Mouse (Mus musculus): ENCODE measurements around the gene Ccdc106. TPM values are rescaled to one million over a fixed set of nuclear protein-coding genes. Genes with fewer than 3 reads are reported as not detected.
A peak's percentile ranks its signal among the peaks of the same experiment; 100 is the strongest.
"Not testable (repeated sequence)": the region's sequence is repeated elsewhere in the genome, so short reads cannot be mapped to it uniquely, and the experiment has no call there.

Ccdc106 gene
- polyA plus RNA-seq, 1 experiment from 2014 or later: 4.7 TPM

GRCm38 (mm10) chr7:4996003-4996895 lies 24.1 kb upstream of the Ccdc106 start, which contains the start of gene Zfp579:
Zfp579 (minus strand) TSS chr7:4996158.
- peak within 1 kb of the TSS; percentile 90 for H3K27ac ChIP-seq
- peak within 1 kb of the TSS; percentile 82 for H3K4me3 ChIP-seq
- H3K27me3 ChIP-seq (ENCODE audit: poor library complexity, severe bottlenecking): peaks cover 36% of the 10 kb centered on the region
- H3K4me1 ChIP-seq: peaks cover 38% of the 10 kb centered on the region
- DNase-seq (ENCODE audit: extremely low spot score, low spot score): peak; percentile 94
- WGBS: 6% methylated on average over 23 of the region's 26 CpGs
- H3K36me3 ChIP-seq (replicated peaks): peaks cover 34% of the 10 kb centered on the region
- peaks cover 28% of the 10 kb centered on the region for H3K9me3 ChIP-seq

DNA sequence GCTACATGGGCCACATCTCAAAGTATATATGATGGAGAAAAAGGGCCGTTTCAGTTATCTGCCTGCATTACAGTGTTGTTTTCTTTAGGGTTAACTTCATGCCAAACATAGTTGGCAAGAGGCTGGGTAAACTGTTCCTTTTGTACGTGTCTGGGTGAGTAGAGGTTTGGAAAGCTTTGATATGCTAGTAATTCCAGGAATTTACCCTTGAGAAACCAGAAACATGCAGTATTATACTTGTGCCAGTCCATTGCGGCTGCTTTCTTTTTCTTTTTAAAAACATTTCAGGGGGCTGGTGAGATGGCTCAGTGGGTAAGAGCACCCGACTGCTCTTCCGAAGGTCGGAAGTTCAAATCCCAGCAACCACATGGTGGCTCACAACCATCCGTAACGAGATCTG lies 23.4 kb upstream of the Ccdc106 start:
- WGBS: 69% methylated on average over 8 of the region's 8 CpGs
- H3K36me3 ChIP-seq (replicated peaks): peaks cover 27% of the 10 kb centered on the region
- H3K4me1 ChIP-seq: peaks cover 38% of the 10 kb centered on the region
- peak overlapping the region; percentile 90 for H3K27ac ChIP-seq
- H3K9me3 ChIP-seq: peaks cover 27% of the 10 kb centered on the region
- H3K27me3 ChIP-seq (ENCODE audit: poor library complexity, severe bottlenecking): peaks cover 36% of the 10 kb centered on the region
- DNase-seq (ENCODE audit: extremely low spot score, low spot score): no peak
- H3K4me3 ChIP-seq: peak overlapping the region; percentile 82

DNA sequence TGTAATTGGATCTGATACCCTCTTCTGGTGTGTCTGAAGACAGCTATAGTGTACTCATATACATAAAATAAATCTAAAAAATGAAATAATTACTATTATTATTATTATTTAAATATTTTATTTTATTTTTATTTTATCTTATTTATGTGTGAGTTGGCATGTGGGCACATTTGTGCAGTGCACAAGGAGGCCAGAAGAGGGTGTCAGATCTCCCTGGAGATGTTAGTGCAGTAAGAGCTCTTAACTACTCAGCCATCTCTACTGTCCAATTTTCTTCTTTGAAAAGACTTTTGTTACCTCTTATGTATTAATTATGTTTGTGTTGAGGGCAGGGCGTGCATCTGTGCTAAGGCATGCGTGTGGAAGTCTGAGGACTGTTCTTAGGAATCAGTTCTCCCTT lies 20.5 kb upstream of the Ccdc106 start:
- no peaks in the 10 kb centered on the region for H3K36me3 ChIP-seq (replicated peaks)
- no peak for DNase-seq (ENCODE audit: extremely low spot score, low spot score)
- 52% methylated on average over 2 of the region's 2 CpGs for WGBS

DNA sequence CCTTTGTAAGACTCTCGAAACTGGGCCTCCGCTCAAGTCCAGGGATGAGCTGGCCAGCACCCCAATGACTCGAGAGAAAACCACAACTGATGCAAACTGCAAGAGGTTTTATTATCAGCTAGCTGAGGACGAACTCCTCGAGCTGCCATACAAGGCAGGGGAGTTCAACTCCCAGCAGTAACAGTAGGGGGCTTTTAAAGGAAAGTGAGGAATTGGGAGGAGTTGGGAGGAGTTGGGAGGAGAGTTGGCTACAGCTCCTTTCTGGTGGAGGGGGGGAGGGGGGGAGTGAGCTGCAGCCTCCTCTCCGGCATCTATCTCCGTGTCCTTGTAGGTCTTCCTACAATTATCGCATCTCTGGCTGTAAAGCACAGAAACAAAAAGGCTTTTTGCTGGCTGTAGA lies 17.5 kb upstream of the Ccdc106 start:
- not testable (repeated sequence) for H3K27ac ChIP-seq; DNase-seq (ENCODE audit: extremely low spot score, low spot score); H3K27me3 ChIP-seq (ENCODE audit: poor library complexity, severe bottlenecking); H3K4me3 ChIP-seq; H3K4me1 ChIP-seq
- H3K36me3 ChIP-seq (replicated peaks): peaks cover 24% of the 10 kb centered on the region
- H3K9me3 ChIP-seq: peaks cover 10% of the 10 kb centered on the region; the same call in 1 of the 2 replicates
- 80% methylated on average over 8 of the region's 8 CpGs for WGBS

More for the DNA sequence above, 20.5 kb upstream of the Ccdc106 start:
- H3K27ac ChIP-seq: no peak overlapping the region
- peaks cover 7% of the 10 kb centered on the region for H3K27me3 ChIP-seq (ENCODE audit: poor library complexity, severe bottlenecking)
- H3K9me3 ChIP-seq: peaks cover 10% of the 10 kb centered on the region
- H3K4me3 ChIP-seq: no peak overlapping the region
- peaks cover 19% of the 10 kb centered on the region for H3K4me1 ChIP-seq

DNA sequence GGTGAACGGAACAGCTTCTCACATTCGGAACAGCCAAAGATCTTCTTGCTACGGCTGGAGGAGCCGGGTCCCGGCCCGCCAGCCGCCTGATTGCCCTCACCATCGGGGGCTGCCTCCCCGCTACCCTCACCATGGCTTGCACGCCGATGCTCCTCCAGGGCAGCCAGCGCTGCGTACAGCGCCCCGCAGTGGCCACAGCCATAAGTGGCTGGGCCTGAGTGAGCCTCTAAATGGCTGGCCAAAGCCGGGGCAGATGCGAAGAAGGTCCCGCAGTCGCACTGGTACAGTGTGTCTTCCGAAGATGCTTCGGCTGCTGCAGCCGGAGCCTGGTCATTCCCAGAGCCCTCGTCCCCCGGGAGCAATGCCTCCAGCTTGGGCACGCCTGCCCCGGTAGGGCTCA lies 12.1 kb upstream of the Ccdc106 start:
- H3K36me3 ChIP-seq (replicated peaks): peaks cover 78% of the 10 kb centered on the region

GRCm38 (mm10) chr7:5012681-5013513 lies 7.5 kb upstream of the Ccdc106 start:
- Histone ChIP-seq H3K4me3 (peak overlapping the region; percentile 73), H3K27ac (0 out of 2 replicates have a peak overlapping the region, but pooled peaks have one; percentile 15), H3K27me3 (ENCODE audit: poor library complexity, severe bottlenecking) (no peaks in the 10 kb centered on the region), H3K9me3 (peaks cover 27% of the 10 kb centered on the region), H3K36me3 (replicated peaks) (peaks cover 64% of the 10 kb centered on the region), H3K4me1 (peaks cover 18% of the 10 kb centered on the region)
- WGBS: 91% methylated on average over 27 of the region's 27 CpGs
- no peak for DNase-seq (ENCODE audit: extremely low spot score, low spot score)

More for the DNA sequence above, 12.1 kb upstream of the Ccdc106 start:
- no peak for DNase-seq (ENCODE audit: extremely low spot score, low spot score)
- WGBS: 97% methylated on average over 26 of the region's 26 CpGs
- Histone ChIP-seq H3K4me3 (no peak overlapping the region), H3K27ac (no peak overlapping the region), H3K27me3 (ENCODE audit: poor library complexity, severe bottlenecking) (no peaks in the 10 kb centered on the region), H3K4me1 (peaks cover 4% of the 10 kb centered on the region), H3K9me3 (peaks cover 18% of the 10 kb centered on the region)

DNA sequence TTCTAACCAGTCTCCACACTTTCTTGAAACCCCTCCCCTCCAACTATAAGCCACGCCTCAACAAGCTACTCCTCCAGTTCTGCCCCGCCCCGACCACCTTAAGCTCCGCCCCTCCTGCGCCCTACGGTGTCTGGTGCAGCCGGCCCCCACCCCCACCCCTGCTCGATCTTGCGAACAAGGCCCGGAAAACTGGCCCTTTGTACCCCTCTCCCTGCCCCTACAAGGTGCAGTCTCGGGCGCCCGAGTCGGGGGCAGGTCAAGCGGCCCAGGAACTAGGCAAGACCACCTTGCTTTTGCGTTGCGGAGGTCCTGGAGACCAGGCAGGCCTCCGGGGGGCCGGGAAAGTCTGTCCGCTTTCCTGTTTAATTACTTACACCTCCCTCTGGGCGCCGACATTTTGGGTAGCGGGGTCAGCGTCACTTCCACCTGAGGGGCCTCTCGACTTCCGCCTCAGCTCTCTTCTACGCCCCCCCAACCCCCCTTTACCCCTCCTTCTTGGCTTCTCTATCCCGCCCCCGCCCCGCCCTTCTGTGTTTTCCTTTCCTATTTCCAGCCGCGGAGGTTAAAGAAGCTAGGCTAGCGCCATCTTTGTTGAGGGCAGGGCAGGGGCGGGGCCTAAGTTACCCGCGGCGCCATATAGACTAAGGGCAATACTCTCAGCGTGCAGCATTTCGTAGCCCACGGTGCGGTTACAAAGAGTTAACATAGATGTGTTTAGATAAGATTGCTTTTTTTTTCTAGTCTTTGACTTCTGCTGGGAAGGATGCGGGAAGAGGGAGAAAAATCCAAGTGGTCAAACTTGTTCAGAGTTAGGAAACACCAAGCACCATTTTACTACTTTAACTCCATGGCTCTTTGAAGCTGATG lies 5.9 kb upstream of the Ccdc106 start, which contains the start of the genes Zfp524 and Fiz1:
Gene Zfp524 (plus strand): TSS at position 165 of the 867 bp plus-strand sequence.
Gene Fiz1 (minus strand): TSS at position 447 of the 867 bp plus-strand sequence.
- peak; percentile 96 for DNase-seq (ENCODE audit: extremely low spot score, low spot score)
- WGBS: under 1% methylated on average over 42 of the region's 42 CpGs
- no peaks in the 10 kb centered on the region for H3K27me3 ChIP-seq (ENCODE audit: poor library complexity, severe bottlenecking)
- peaks cover 53% of the 10 kb centered on the region for H3K36me3 ChIP-seq (replicated peaks)
- peak within 1 kb of the TSS; percentile 73 for H3K4me3 ChIP-seq
- peaks cover 16% of the 10 kb centered on the region; the same call in 1 of the 2 replicates for H3K9me3 ChIP-seq
- peak within 1 kb of the TSS; percentile 96 for H3K27ac ChIP-seq
- peaks cover 22% of the 10 kb centered on the region for H3K4me1 ChIP-seq

- Histone ChIP-seq H3K4me3 (peak within 1 kb of the TSS; percentile 73), H3K36me3 (replicated peaks) (peaks cover 44% of the 10 kb centered on the region), H3K27ac (peak within 1 kb of the TSS; percentile 96), H3K9me3 (peaks cover 16% of the 10 kb centered on the region; the same call in 1 of the 2 replicates), H3K4me1 (peaks cover 25% of the 10 kb centered on the region), H3K27me3 (ENCODE audit: poor library complexity, severe bottlenecking) (no peaks in the 10 kb centered on the region)
- peak; percentile 95 for DNase-seq (ENCODE audit: extremely low spot score, low spot score)
- WGBS: under 1% methylated on average over 57 of the region's 76 CpGs
These were observed 5.0 kb upstream of the Ccdc106 start, which contains the start of gene Gm44973 for GRCm38 (mm10) chr7:5015118-5016001. Gm44973 (plus strand) TSS chr7:5015496.

GRCm38 (mm10) chr7:5016057-5016456 lies 4.3 kb upstream of the Ccdc106 start:
- Histone ChIP-seq H3K4me1 (peaks cover 28% of the 10 kb centered on the region), H3K9me3 (peaks cover 16% of the 10 kb centered on the region; the same call in 1 of the 2 replicates), H3K27ac (peak overlapping the region; percentile 96), H3K4me3 (peak overlapping the region; percentile 73), H3K36me3 (replicated peaks) (peaks cover 37% of the 10 kb centered on the region), H3K27me3 (ENCODE audit: poor library complexity, severe bottlenecking) (no peaks in the 10 kb centered on the region)
- DNase-seq (ENCODE audit: extremely low spot score, low spot score): no peak
- 74% methylated on average over 3 of the region's 3 CpGs for WGBS

GRCm38 (mm10) chr7:5016920-5017319 lies 3.4 kb upstream of the Ccdc106 start:
- H3K4me3 ChIP-seq: no peak overlapping the region
- no peak overlapping the region for H3K27ac ChIP-seq
- no peak for DNase-seq (ENCODE audit: extremely low spot score, low spot score)
- H3K36me3 ChIP-seq (replicated peaks): peaks cover 32% of the 10 kb centered on the region
- WGBS: 97% methylated on average over 2 of the region's 2 CpGs
- peaks cover 16% of the 10 kb centered on the region; the same call in 1 of the 2 replicates for H3K9me3 ChIP-seq
- H3K27me3 ChIP-seq (ENCODE audit: poor library complexity, severe bottlenecking): no peaks in the 10 kb centered on the region
- H3K4me1 ChIP-seq: peaks cover 37% of the 10 kb centered on the region

DNA sequence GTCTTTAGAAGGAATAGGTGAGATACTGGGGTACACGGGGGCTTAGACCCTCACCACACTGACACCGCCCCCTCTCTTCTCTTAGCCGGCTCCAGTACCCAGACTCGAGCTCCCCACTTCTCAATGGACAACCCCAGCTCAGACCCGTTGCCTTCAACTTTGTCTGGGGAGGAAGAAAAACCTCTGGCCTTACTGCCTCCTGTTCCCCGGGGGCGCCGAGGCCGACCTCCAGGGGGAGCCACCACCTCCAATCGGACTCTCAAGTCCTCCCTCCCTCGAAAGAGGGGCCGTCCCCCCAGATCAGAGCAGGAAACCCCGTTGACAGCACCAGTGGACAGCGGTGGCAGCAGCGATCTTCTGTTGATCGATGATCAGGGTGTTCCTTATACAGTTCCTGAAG lies 3.0 kb upstream of the Ccdc106 start:
- Histone ChIP-seq H3K27me3 (ENCODE audit: poor library complexity, severe bottlenecking) (no peaks in the 10 kb centered on the region), H3K4me1 (peaks cover 41% of the 10 kb centered on the region), H3K27ac (no peak overlapping the region), H3K36me3 (replicated peaks) (peaks cover 32% of the 10 kb centered on the region), H3K9me3 (peaks cover 16% of the 10 kb centered on the region; the same call in 1 of the 2 replicates), H3K4me3 (no peak overlapping the region)
- WGBS: 91% methylated on average over 16 of the region's 16 CpGs
- no peak for DNase-seq (ENCODE audit: extremely low spot score, low spot score)

Data from forebrain, embryonic 10.5 days (tissue).